Mouse (Mus musculus) stomach, postnatal 0 days (tissue): ENCODE measurements around the gene 4933424G06Rik.

Experiments used
- CTCF ChIP-seq: IDR thresholded peaks from 2 replicates; pipeline ENCODE4 v1.5.1; 2016; ENCODE audit warnings: antibody characterized with exemption, low read depth, mild to moderate bottlenecking, moderate library complexity
- EP300 ChIP-seq: optimal IDR thresholded peaks from 2 replicates; pipeline ENCODE3; 2016; ENCODE audit warnings: antibody characterized with exemption

- TF ChIP-seq CTCF, result no peak
- TF ChIP-seq EP300, result no peak
Observed at GRCm38 (mm10) chr1:36759076-36759475, 49.1 kb downstream of the 4933424G06Rik start.
